Mouse (Mus musculus) CH12.LX (cell line): ENCODE measurements at regions not wholly inside any gene's neighbourhood (a gene's known extent, or its start where the extent isn't known, plus 50 kb on each side); places are given as distances from the start of the nearest gene placed in this dataset.

ENCODE experiments used
- DNase-seq: peaks from one replicate; pipeline ENCODE4 v3.0.0-alpha.2; 2013; ENCODE audit errors: extremely low read depth
- H3K27ac ChIP-seq: 2 replicates; pipeline ENCODE4 v1.5.1; 2012; ENCODE audit warnings: low read depth, mild to moderate bottlenecking, control low read depth, moderate library complexity; ENCODE audit not compliant: insufficient read depth
- H3K27me3 ChIP-seq: replicated peaks from 2 replicates; pipeline ENCODE3; 2012; ENCODE audit warnings: inconsistent platforms
- H3K36me3 ChIP-seq, 2 experiments: replicated peaks in 1 of 2; 2 replicates each; pipeline versions ENCODE3 to v1.6.1; 2012; ENCODE audit warnings: inconsistent platforms in 1 of 2, low read length in 1 of 2, mild to moderate bottlenecking in 1 of 2, mixed read lengths in 1 of 2, moderate library complexity in 1 of 2; ENCODE audit not compliant: control insufficient read depth in 1 of 2, insufficient read depth in 1 of 2
- H3K4me1 ChIP-seq, 2 experiments: 2 replicates each; pipeline ENCODE4 v1.6.1; 2012; ENCODE audit warnings: inconsistent platforms in 1 of 2, moderate library complexity in 1 of 2; ENCODE audit not compliant: insufficient read depth in 2 of 2, control insufficient read depth in 1 of 2
- H3K4me2 ChIP-seq: 2 replicates; pipeline ENCODE4 v1.6.1; 2012; ENCODE audit warnings: low read depth, mild to moderate bottlenecking, control low read depth; ENCODE audit not compliant: poor library complexity, insufficient read depth, severe bottlenecking
- H3K4me3 ChIP-seq, 3 experiments: fragments of 150-350 bp in 1 of 3; sonication (generic) in 1 of 3; replicated peaks in 1 of 3; 2 replicates each; pipeline versions ENCODE3 to v1.5.1; 2011 to 2012; ENCODE audit warnings: low read depth in 2 of 3, low read length in 2 of 3, mild to moderate bottlenecking in 2 of 3, moderate library complexity in 2 of 3, control low read depth in 1 of 3, improper control_type of control experiment in 1 of 3, inconsistent platforms in 1 of 3, mixed read lengths in 1 of 3; ENCODE audit not compliant: poor library complexity in 1 of 3
- H3K79me2 ChIP-seq: replicated peaks from 2 replicates; pipeline ENCODE4 v1.6.1; 2012; ENCODE audit warnings: mild to moderate bottlenecking, moderate library complexity; ENCODE audit not compliant: control insufficient read depth, poor library complexity, insufficient read depth, severe bottlenecking; ENCODE audit errors: extremely low read depth
- H3K9ac ChIP-seq: 2 replicates; pipeline ENCODE4 v1.6.1; 2012; ENCODE audit warnings: low read depth, mild to moderate bottlenecking, control low read depth, moderate library complexity; ENCODE audit not compliant: insufficient read depth
- H3K9me3 ChIP-seq: replicated peaks from 2 replicates; pipeline ENCODE3; 2012; ENCODE audit warnings: low read length, inconsistent platforms, mixed read lengths
- CTCF ChIP-seq, 2 experiments: IDR thresholded peaks in 1 of 2; conservative IDR thresholded peaks in 1 of 2; 2 replicates each; pipeline ENCODE4 v1.5.1; 2011 to 2012; ENCODE audit warnings: low read depth in 2 of 2, low read length in 2 of 2, improper control_type of control experiment in 1 of 2, inconsistent platforms in 1 of 2, mild to moderate bottlenecking in 1 of 2, moderate library complexity in 1 of 2
- E2F4 ChIP-seq: IDR thresholded peaks from 2 replicates; pipeline ENCODE4 v1.6.1; 2011; ENCODE audit warnings: low read depth, low read length, improper control_type of control experiment; ENCODE audit not compliant: insufficient replicate concordance
- ELF1 ChIP-seq: IDR thresholded peaks from 2 replicates; pipeline ENCODE4 v1.6.1; 2014; ENCODE audit warnings: low read depth, mild to moderate bottlenecking, inconsistent platforms, low read length, improper control_type of control experiment
- GABPA ChIP-seq: IDR thresholded peaks from 2 replicates; pipeline ENCODE4 v1.6.1; 2012; ENCODE audit warnings: low read depth, low read length, improper control_type of control experiment, inconsistent platforms; ENCODE audit not compliant: insufficient replicate concordance
- HCFC1 ChIP-seq: IDR thresholded peaks from 2 replicates; pipeline ENCODE4 v1.6.1; 2012; ENCODE audit warnings: low read depth, mild to moderate bottlenecking, inconsistent platforms, low read length, improper control_type of control experiment
- IRF4 ChIP-seq: IDR thresholded peaks from 2 replicates; pipeline ENCODE4 v1.6.1; 2014; ENCODE audit warnings: low read depth, mild to moderate bottlenecking, inconsistent platforms, low read length, improper control_type of control experiment
- JUN ChIP-seq: IDR thresholded peaks from 2 replicates; pipeline ENCODE4 v1.6.1; 2011; ENCODE audit warnings: low read depth, mild to moderate bottlenecking, low read length, improper control_type of control experiment, moderate library complexity; ENCODE audit not compliant: insufficient read depth
- MAX ChIP-seq: IDR thresholded peaks from 2 replicates; pipeline ENCODE4 v1.6.1; 2011; ENCODE audit warnings: low read length, improper control_type of control experiment
- MXI1 ChIP-seq: IDR thresholded peaks from 2 replicates; pipeline ENCODE4 v1.6.1; 2011; ENCODE audit warnings: mild to moderate bottlenecking, low read depth, low read length, improper control_type of control experiment
- NELFE ChIP-seq: IDR thresholded peaks from 2 replicates; pipeline ENCODE4 v1.6.1; 2011; ENCODE audit warnings: low read depth, low read length, improper control_type of control experiment
- POLR2A ChIP-seq: IDR thresholded peaks from 2 replicates; pipeline ENCODE4 v1.6.1; 2011; ENCODE audit warnings: low read depth, mild to moderate bottlenecking, improper control_type of control experiment, low read length
- POLR2AphosphoS2 ChIP-seq: IDR thresholded peaks from 2 replicates; pipeline ENCODE4 v1.6.1; 2011; ENCODE audit warnings: low read depth, low read length, improper control_type of control experiment
- RAD21 ChIP-seq: IDR thresholded peaks from 2 replicates; pipeline ENCODE4 v1.6.1; 2011; ENCODE audit warnings: low read depth, mild to moderate bottlenecking, low read length, improper control_type of control experiment, moderate library complexity
- RCOR1 ChIP-seq: conservative IDR thresholded peaks from 2 replicates; pipeline ENCODE4 v1.6.1; 2012; ENCODE audit warnings: low read depth, mild to moderate bottlenecking, inconsistent platforms, low read length, improper control_type of control experiment
- SMC3 ChIP-seq: IDR thresholded peaks from 2 replicates; pipeline ENCODE4 v1.6.1; 2011; ENCODE audit warnings: low read depth, low read length, improper control_type of control experiment
- UBTF ChIP-seq: IDR thresholded peaks from 2 replicates; pipeline ENCODE4 v1.6.1; 2012; ENCODE audit warnings: low read depth, mild to moderate bottlenecking, inconsistent platforms, low read length, improper control_type of control experiment, moderate library complexity
- USF2 ChIP-seq: conservative IDR thresholded peaks from 2 replicates; pipeline ENCODE4 v1.6.1; 2011; ENCODE audit warnings: low read depth, low read length, improper control_type of control experiment
- ZC3H11A ChIP-seq: IDR thresholded peaks from 2 replicates; pipeline ENCODE4 v1.6.1; 2012; ENCODE audit warnings: low read depth, mild to moderate bottlenecking, inconsistent platforms, low read length, improper control_type of control experiment
- ZKSCAN1 ChIP-seq: IDR thresholded peaks from 2 replicates; pipeline ENCODE4 v1.6.1; 2012; ENCODE audit warnings: low read depth, inconsistent platforms, low read length, improper control_type of control experiment, borderline replicate concordance
- dilution Hi-C: fragments of 300-500 bp; cut with MboI; formaldehyde crosslinking; loops from 2 replicates; pipeline ENCODE4 v1.14.3; 2020; ENCODE audit warnings: low sequenced_read_pairs; ENCODE audit not compliant: extremely low pct_unique_long_range_greater_than_20kb, extremely low pct_ligation_motif_present
- in situ Hi-C: fragments of 300-500 bp; cut with MboI; formaldehyde crosslinking; loops from 3 replicates; pipeline ENCODE4 v1.14.3; 2019; ENCODE audit warnings: low sequenced_read_pairs, low pct_ligation_motif_present, low pct_unique_long_range_greater_than_20kb, mixed read lengths

GRCm38 (mm10) chr10:84000436-84001208 lies 278.0 kb downstream of the 1500009L16Rik start:
- Histone ChIP-seq H3K9ac (no peak overlapping the region), H3K9me3 (no peaks in the 10 kb centered on the region)

GRCm38 (mm10) chr10:84002744-84003143 lies 280.1 kb downstream of the 1500009L16Rik start:
- TF ChIP-seq JUN (no peak), POLR2A (no peak), HCFC1 (no peak), USF2 (no peak), MAX (no peak), UBTF (no peak)
- H3K9me3 ChIP-seq, result no peaks in the 10 kb centered on the region
- no peak overlapping the region for H3K4me3 ChIP-seq
- H3K4me2 ChIP-seq, result no peak overlapping the region
- no peaks in the 10 kb centered on the region for H3K79me2 ChIP-seq
- in situ Hi-C loops, result no loop called here
- no peak for DNase-seq
- no peak overlapping the region for H3K9ac ChIP-seq
- H3K4me1 ChIP-seq, result no peaks in the 10 kb centered on the region
- no peaks in the 10 kb centered on the region for H3K27me3 ChIP-seq
- H3K27ac ChIP-seq, result no peak overlapping the region
- dilution Hi-C loops, result no loop called here
- H3K36me3 ChIP-seq, result no peaks in the 10 kb centered on the region

More at GRCm38 (mm10) chr10:84000436-84001208, 278.0 kb downstream of the 1500009L16Rik start:
- DNase-seq, result no peak
- H3K4me3 ChIP-seq, result no peak overlapping the region
- no peaks in the 10 kb centered on the region for H3K36me3 ChIP-seq
- dilution Hi-C loops, result no loop called here
- TF ChIP-seq RCOR1 (no peak), MAX (no peak), CTCF (conservative IDR thresholded peaks at IDR 0.05 in 1 of 2, IDR thresholded peaks at IDR 0.05 in 1 of 2; ENCODE audit: low read depth in 2 of 2, low read length in 2 of 2) (no peak), SMC3 (no peak)
- TF ChIP-seq, all 38 proteins: peak for 0
- no peak overlapping the region for H3K27ac ChIP-seq
- H3K79me2 ChIP-seq, result no peaks in the 10 kb centered on the region
- in situ Hi-C loops, result no loop called here
- H3K4me1 ChIP-seq, result no peaks in the 10 kb centered on the region
- H3K27me3 ChIP-seq, result no peaks in the 10 kb centered on the region
- no peak overlapping the region for H3K4me2 ChIP-seq

- no peaks in the 10 kb centered on the region for H3K9me3 ChIP-seq
- in situ Hi-C loops, result no loop called here
- dilution Hi-C loops, result no loop called here
- TF ChIP-seq IRF4, result no peak
- TF ChIP-seq NELFE, result no peak
- no peak for TF ChIP-seq POLR2AphosphoS2
- TF ChIP-seq SMC3, result no peak
- no peak for TF ChIP-seq E2F4
- TF ChIP-seq HCFC1, result no peak
- no peak for TF ChIP-seq GABPA
- TF ChIP-seq MXI1, result no peak
- TF ChIP-seq ZC3H11A, result no peak
- no peak for TF ChIP-seq CTCF (conservative IDR thresholded peaks at IDR 0.05 in 1 of 2, IDR thresholded peaks at IDR 0.05 in 1 of 2; ENCODE audit: low read depth in 2 of 2, low read length in 2 of 2)
- TF ChIP-seq RAD21, result no peak
- TF ChIP-seq ELF1, result no peak
- TF ChIP-seq ZKSCAN1, result no peak
- no peak overlapping the region for H3K4me2 ChIP-seq
- no peak overlapping the region for H3K27ac ChIP-seq
- no peak overlapping the region for H3K9ac ChIP-seq
- no peaks in the 10 kb centered on the region for H3K36me3 ChIP-seq
- no peak overlapping the region for H3K4me3 ChIP-seq
- H3K4me1 ChIP-seq, result no peaks in the 10 kb centered on the region
- no peak for DNase-seq
- H3K79me2 ChIP-seq, result no peaks in the 10 kb centered on the region
- H3K27me3 ChIP-seq, result no peaks in the 10 kb centered on the region
These were observed 281.0 kb downstream of the 1500009L16Rik start for GRCm38 (mm10) chr10:84003601-84004149.
